Mouse (Mus musculus) gastrocnemius, postnatal 10 days (tissue): Measurements from ENCODE around the gene Ddx51. TPM values are rescaled to one million over a fixed set of nuclear protein-coding genes. Genes with fewer than 3 reads are reported as not detected.

Source experiments
- DNase-seq: peaks from one replicate; pipeline ENCODE4 v3.0.0; 2021; ENCODE audit warnings: mixed read lengths
- microRNA-seq, 2 experiments: library from miRNA; unstranded; fragments of <30 nt; microRNA quantifications; one replicate each; pipeline ENCODE4 v1.2.0; 2021
- total RNA-seq, 2 experiments: library from RNA; stranded (reverse); gene quantifications; 2 replicates each; pipeline ENCODE4 v1.2.3; 2021

Ddx51 gene
- total RNA-seq, 2 experiments from 2014 or later = 9.5 to 10.8 TPM

DNA sequence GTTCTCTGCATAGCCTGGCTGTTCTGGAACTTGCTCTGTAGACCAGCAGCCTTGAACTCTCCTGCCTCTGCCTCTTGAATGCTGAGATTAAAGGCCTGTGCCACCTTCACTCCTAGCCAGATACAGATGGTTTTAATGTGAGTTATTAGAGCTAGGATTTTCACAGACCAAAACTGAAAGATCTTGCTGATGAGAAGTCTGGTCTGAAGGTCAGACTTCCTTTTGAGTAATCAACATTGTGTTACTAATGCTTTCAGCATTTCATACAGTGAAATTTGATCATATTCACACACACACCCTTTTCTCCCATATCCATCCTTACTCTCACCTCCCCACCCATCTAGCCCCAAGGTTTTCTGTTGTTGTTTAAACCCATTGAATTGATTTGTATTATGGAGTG lies 6.4 kb downstream of the Ddx51 start:
- no peak for DNase-seq

GRCm38 (mm10) chr5:110664041-110664440 lies 10.8 kb downstream of the Ddx51 start:
- no peak for DNase-seq

DNA sequence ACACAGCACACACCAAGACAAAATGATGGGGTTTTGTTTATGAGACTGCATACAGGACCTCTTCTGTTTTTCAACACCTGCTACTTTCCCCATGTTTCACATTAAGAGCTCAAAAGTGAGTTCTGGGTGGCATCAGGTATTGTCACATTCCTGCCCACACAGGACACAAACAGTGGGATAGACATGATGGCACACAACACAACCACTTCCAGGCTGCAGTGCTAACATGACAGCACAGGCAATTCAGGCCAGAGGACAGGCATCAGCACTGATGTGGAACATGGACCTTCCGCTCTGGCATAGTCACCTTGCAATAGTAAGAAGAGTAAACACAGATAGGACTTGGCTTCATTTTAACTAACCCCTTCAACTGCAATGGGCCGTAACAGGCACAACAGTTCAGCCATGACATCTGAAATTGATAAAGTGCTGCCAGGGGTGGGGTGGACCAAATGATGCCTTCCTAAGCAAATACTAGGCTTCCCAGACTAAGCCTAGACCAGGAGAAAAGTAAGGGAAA lies 11.6 kb downstream of the Ddx51 start:
- no peak for DNase-seq

- DNase-seq = no peak
Measured at GRCm38 (mm10) chr5:110665486-110666121, 12.4 kb downstream of the Ddx51 start.

- DNase-seq = no peak
Measured at GRCm38 (mm10) chr5:110682041-110682440, 28.8 kb downstream of the Ddx51 start.

DNA sequence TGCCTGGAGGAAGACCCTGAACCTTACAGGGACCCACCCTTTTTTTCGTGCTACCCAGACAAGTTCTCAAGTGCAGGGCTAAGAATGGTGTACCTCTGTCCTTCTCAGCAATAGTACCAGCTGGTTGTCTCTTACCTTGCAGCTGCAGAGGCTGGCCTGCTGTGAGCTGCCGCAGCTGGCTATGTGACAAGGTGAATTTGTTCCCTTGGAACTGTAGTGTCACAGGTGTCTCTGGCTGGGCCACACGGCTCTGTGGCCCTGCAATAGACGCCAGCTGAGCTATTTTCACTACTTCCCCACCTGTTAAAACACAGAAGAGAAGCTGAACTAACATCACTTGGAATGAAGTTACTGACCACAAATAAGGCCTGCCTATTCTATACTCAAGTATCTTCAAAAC lies 45.4 kb downstream of the Ddx51 start:
- DNase-seq = no peak

- no peak for DNase-seq
Measured at GRCm38 (mm10) chr5:110704004-110704403, 50.8 kb downstream of the Ddx51 start.

- DNase-seq = no peak
Measured at GRCm38 (mm10) chr5:110709256-110709655, 56.0 kb downstream of the Ddx51 start.

Small RNA genes lying within 50 kb of the gene (microRNA-seq; reads per million reads assigned to microRNA genes)
- 0.50 to 0.95 reads per million in 2 experiments for gene Mir7026

Other genes with a start within 250 kb of the Ddx51 start
- 10 to 100 TPM; 33.5 to 37.7 TPM for gene Fbrsl1, start 204.9 kb upstream of the Ddx51 start, total RNA-seq
- gene Galnt9, start 109.1 kb upstream of the Ddx51 start, total RNA-seq = under 1 TPM in 1 of 2 experiments, not detected in 1; 0.11 TPM
- gene Noc4l, start within 50 bp of the Ddx51 start, total RNA-seq = 10 to 100 TPM; 15.5 to 16.9 TPM
- gene Ep400, start 117.3 kb downstream of the Ddx51 start, total RNA-seq = 10 to 100 TPM; 34.9 to 51.7 TPM
- gene Pus1, start 127.2 kb downstream of the Ddx51 start, total RNA-seq = 10 to 100 TPM; 14.1 to 15.9 TPM
- 10 to 100 TPM; 26.2 to 34.1 TPM for gene Ulk1, start 156.6 kb downstream of the Ddx51 start, total RNA-seq
- gene Hscb, start 186.3 kb downstream of the Ddx51 start, total RNA-seq = 10 to 100 TPM; 12.0 to 12.8 TPM
- gene Chek2, start 186.5 kb downstream of the Ddx51 start, total RNA-seq = 1 to 10 TPM; 3.8 to 5.0 TPM
- gene Ttc28, start 226.4 kb downstream of the Ddx51 start, total RNA-seq = 10 to 100 TPM; 24.5 to 25.2 TPM